8 mouse cellular contexts compared by ENCODE assay signal in the genomic region with DNA sequence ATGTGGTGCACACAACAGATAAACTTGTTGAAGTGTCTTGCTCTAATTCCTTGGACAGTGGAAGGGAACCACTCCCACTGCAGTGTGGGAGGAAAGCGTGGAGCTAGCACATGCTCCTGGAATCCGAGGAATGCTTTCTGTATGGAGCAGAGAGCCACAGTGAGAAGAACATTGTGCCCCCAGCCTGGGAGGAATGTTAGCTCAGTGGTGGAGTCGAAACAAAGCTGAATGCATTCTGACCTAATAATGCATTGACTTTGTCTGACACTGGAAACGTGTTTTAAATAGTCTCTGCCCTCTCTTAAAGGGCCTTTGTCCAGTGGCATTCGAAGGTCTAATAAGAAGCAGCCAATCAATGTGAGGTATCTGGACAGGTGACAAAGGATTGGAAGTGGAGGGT.
A peak's percentile ranks its signal among the peaks of the same experiment; 100 is the strongest.
DNase-seq lines count a peak whose midpoint lies in the region.

No protein-coding gene starts in this region.

- DNase-seq in adrenal gland, postnatal 14 days, result peak; percentile 7
- DNase-seq in adrenal gland, postnatal 25 days, result no peak
- DNase-seq in embryo, embryonic 11 days, result peak; percentile 58
- DNase-seq in kidney, adult 11 months, result peak; percentile 11
- peak; percentile 74 for DNase-seq in mesoderm, embryonic 11.5 days (ENCODE audit: low read depth, low spot score)
- DNase-seq in T-cell, adult 2 months (ENCODE audit: low spot score), result no peak
- DNase-seq in cerebellum, adult 9-11 months, result no peak
- no peak for DNase-seq in thymus, postnatal 14 days

Comparison
In these comparisons a context has a peak if more than half of its experiments do, and no peak if none do; other contexts are left out.
1. DNase-seq: peak in adrenal gland, postnatal 14 days (single experiment), embryo, embryonic 11 days (single experiment), kidney, adult 11 months (single experiment) and mesoderm, embryonic 11.5 days (single experiment); none in adrenal gland, postnatal 25 days (single experiment), T-cell, adult 2 months (single experiment), cerebellum, adult 9-11 months (single experiment) and thymus, postnatal 14 days (single experiment).